Mouse (Mus musculus): ENCODE data around the gene Neb. TPM values are rescaled to one million over a fixed set of nuclear protein-coding genes. Genes with fewer than 3 reads are reported as not detected.
A peak's percentile ranks its signal among the peaks of the same experiment; 100 is the strongest.

The Neb gene
- polyA plus RNA-seq, 1 experiment from 2014 or later, result 5.8 TPM

GRCm38 (mm10) chr2:52386037-52386436, 7.8 kb upstream of the Neb start:
- WGBS, result 24% methylated on average over 7 of the region's 7 CpGs
- H3K27me3 ChIP-seq (ENCODE audit: control insufficient read depth, insufficient read depth, low read depth, low read length), result no peaks in the 10 kb centered on the region
- no peaks in the 10 kb centered on the region for H3K9me3 ChIP-seq (ENCODE audit: control insufficient read depth, low read length)
- no peak overlapping the region for H3K4me3 ChIP-seq (ENCODE audit: low read length)
- H3K36me3 ChIP-seq (ENCODE audit: control insufficient read depth, insufficient read depth, low read length), result no peaks in the 10 kb centered on the region
- peak overlapping the region; percentile 21; the same call in 1 of the 2 replicates for H3K4me2 ChIP-seq (ENCODE audit: low read depth, low read length)
- no peak overlapping the region for H3K9ac ChIP-seq (ENCODE audit: low read length)
- H3K4me1 ChIP-seq (replicated peaks; ENCODE audit: control insufficient read depth, insufficient read depth, low read length), result peaks cover 6% of the 10 kb centered on the region
- ATAC-seq (ENCODE audit: low read depth), result peak; percentile 78
- peak overlapping the region; percentile 48 for H3K27ac ChIP-seq (ENCODE audit: low read length)

DNA sequence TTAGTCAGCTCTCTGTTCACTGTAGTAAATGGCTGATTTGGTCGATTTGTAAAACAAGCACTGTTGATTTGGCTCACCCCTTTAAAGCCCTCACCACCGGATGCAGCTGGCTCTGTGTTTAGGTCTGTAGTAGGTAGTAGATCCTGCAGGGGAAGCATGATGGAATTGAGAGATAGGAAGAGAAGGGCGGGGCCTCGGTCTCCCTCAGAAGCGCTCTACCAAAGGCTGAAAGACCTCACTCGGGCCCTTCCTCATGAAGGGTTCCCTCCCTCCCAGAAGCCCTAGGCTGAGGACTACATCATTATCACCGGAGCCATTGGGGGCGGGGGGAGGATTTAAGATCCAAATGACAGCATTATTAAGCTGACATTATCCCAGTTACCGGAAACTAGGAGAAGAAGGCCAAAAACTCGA, 581 bp upstream of the Neb start:
- peak; percentile 91 for ATAC-seq (ENCODE audit: low read depth)
- Histone ChIP-seq H3K4me1 (replicated peaks; ENCODE audit: control insufficient read depth, insufficient read depth, low read length) (no peaks in the 10 kb centered on the region; the same call in 1 of the 2 replicates), H3K36me3 (ENCODE audit: control insufficient read depth, insufficient read depth, low read length) (no peaks in the 10 kb centered on the region), H3K9me3 (ENCODE audit: control insufficient read depth, low read length) (no peaks in the 10 kb centered on the region), H3K9ac (ENCODE audit: low read length) (no peak overlapping the region), H3K4me3 (ENCODE audit: low read length) (no peak overlapping the region), H3K4me2 (ENCODE audit: low read depth, low read length) (peak overlapping the region; percentile 29), H3K27me3 (ENCODE audit: control insufficient read depth, insufficient read depth, low read depth, low read length) (0 out of 2 replicates have a peak, but pooled peaks cover 4% of the 10 kb centered on the region), H3K27ac (ENCODE audit: low read length) (no peak overlapping the region)
- WGBS, result 56% methylated on average over 10 of the region's 10 CpGs

DNA sequence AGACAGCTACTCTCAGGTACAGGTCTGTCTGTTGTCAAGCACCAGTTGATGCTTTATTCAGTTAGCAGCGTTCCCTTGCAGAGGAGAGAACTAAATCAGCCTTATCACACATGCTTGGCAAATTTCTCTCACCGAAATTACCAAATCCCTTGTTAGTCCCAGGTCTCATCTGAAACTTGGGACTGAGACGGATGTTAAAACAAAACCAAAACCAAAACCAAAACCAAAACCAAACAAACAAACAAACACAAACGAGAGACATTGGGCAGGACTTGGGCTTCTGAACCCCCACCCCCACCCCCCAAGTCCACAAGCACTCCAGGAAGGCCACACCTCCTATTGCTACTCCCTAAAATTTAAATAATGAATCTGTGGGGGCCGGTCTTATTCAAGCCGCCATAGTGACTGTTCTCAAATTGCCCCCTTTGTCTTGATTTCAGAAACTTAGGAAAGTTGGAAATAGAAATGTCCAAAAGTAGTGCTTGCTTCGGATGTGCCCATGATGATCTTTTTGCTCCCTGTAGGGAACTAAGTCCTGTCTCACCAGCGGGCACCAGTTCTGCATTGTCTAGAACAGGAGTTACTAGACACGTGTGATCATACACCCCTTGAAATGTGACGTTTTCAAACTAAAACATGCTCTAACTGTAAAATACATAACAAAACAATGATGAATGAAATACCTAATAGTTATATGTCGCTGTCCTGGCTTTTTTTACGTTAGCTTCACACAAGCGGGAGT, 397 bp downstream of the Neb start:
- H3K4me3 ChIP-seq (ENCODE audit: low read length), result 0 out of 2 replicates have a peak overlapping the region, but pooled peaks have one; percentile 2
- no peak overlapping the region for H3K27ac ChIP-seq (ENCODE audit: low read length)
- WGBS, result 49% methylated on average over 13 of the region's 13 CpGs
- 0 out of 2 replicates have a peak, but pooled peaks cover 4% of the 10 kb centered on the region for H3K27me3 ChIP-seq (ENCODE audit: control insufficient read depth, insufficient read depth, low read depth, low read length)
- peak overlapping the region; percentile 29 for H3K4me2 ChIP-seq (ENCODE audit: low read depth, low read length)
- ATAC-seq (ENCODE audit: low read depth), result no peak
- H3K9ac ChIP-seq (ENCODE audit: low read length), result no peak overlapping the region
- no peaks in the 10 kb centered on the region; the same call in 1 of the 2 replicates for H3K4me1 ChIP-seq (replicated peaks; ENCODE audit: control insufficient read depth, insufficient read depth, low read length)
- H3K36me3 ChIP-seq (ENCODE audit: control insufficient read depth, insufficient read depth, low read length), result no peaks in the 10 kb centered on the region
- no peaks in the 10 kb centered on the region for H3K9me3 ChIP-seq (ENCODE audit: control insufficient read depth, low read length)

- no peak overlapping the region for H3K9ac ChIP-seq (ENCODE audit: low read length)
- H3K4me1 ChIP-seq (replicated peaks; ENCODE audit: control insufficient read depth, insufficient read depth, low read length), result no peaks in the 10 kb centered on the region; the same call in 1 of the 2 replicates
- H3K4me3 ChIP-seq (ENCODE audit: low read length), result no peak overlapping the region
- no peak for ATAC-seq (ENCODE audit: low read depth)
- no peaks in the 10 kb centered on the region for H3K36me3 ChIP-seq (ENCODE audit: control insufficient read depth, insufficient read depth, low read length)
- H3K4me2 ChIP-seq (ENCODE audit: low read depth, low read length), result no peak overlapping the region
- 0 out of 2 replicates have a peak, but pooled peaks cover 4% of the 10 kb centered on the region for H3K27me3 ChIP-seq (ENCODE audit: control insufficient read depth, insufficient read depth, low read depth, low read length)
- 86% methylated on average over 6 of the region's 6 CpGs for WGBS
- H3K9me3 ChIP-seq (ENCODE audit: control insufficient read depth, low read length), result no peaks in the 10 kb centered on the region
- H3K27ac ChIP-seq (ENCODE audit: low read length), result no peak overlapping the region
These were observed 3.6 kb downstream of the Neb start for GRCm38 (mm10) chr2:52374706-52375105.

DNA sequence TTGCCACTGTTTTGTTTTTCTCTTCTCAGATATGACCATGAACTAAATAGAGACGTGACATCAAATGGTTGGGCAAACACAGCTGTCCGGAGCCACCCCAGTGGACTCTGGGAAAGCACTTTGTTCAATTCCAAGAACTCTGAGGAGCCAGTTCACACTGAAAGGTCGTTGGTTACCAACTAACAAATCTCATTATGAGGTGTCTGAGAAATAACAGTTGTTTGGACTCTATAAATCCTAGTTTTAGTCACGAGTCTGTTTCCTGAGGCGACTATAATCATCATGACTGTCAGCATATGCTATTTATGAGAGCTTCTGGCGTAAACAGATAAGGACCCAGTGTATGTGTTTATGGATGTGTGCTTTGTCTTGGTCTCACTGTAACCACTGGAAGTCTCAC, 5.8 kb downstream of the Neb start:
- 34% methylated on average over 6 of the region's 6 CpGs for WGBS

DNA sequence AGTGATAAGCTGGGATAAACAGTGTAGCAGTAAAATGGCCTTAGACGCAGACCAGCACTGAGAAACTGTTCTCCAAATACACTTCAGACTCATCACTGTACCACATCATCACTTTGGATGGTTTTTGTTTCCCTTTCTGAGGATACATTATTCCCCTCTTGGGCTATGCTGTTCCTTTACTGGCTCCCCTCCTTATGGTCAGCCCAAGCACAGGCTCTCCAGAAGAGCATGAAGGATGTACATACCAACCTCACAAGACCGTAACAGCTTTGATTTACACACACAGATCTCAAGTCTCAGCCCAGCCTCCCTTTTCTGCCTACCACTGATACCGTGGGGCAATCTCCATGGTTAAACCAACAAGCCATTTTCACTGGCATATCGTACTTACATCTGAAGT, 6.2 kb downstream of the Neb start:
- no peak overlapping the region for H3K9ac ChIP-seq (ENCODE audit: low read length)
- ATAC-seq (ENCODE audit: low read depth), result peak; percentile 65
- H3K9me3 ChIP-seq (ENCODE audit: control insufficient read depth, low read length), result no peaks in the 10 kb centered on the region
- H3K27me3 ChIP-seq (ENCODE audit: control insufficient read depth, insufficient read depth, low read depth, low read length), result 0 out of 2 replicates have a peak, but pooled peaks cover 4% of the 10 kb centered on the region
- no peak overlapping the region for H3K4me2 ChIP-seq (ENCODE audit: low read depth, low read length)
- 38% methylated on average over 4 of the region's 4 CpGs for whole genome bisulfite sequencing
- H3K36me3 ChIP-seq (ENCODE audit: control insufficient read depth, insufficient read depth, low read length), result no peaks in the 10 kb centered on the region
- no peak overlapping the region for H3K4me3 ChIP-seq (ENCODE audit: low read length)
- H3K27ac ChIP-seq (ENCODE audit: low read length), result no peak overlapping the region
- H3K4me1 ChIP-seq (replicated peaks; ENCODE audit: control insufficient read depth, insufficient read depth, low read length), result no peaks in the 10 kb centered on the region; the same call in 1 of the 2 replicates

More for the DNA sequence above, 5.8 kb downstream of the Neb start:
- peak; percentile 90 for ATAC-seq (ENCODE audit: low read depth)
- Histone ChIP-seq H3K36me3 (ENCODE audit: control insufficient read depth, insufficient read depth, low read length) (no peaks in the 10 kb centered on the region), H3K27me3 (ENCODE audit: control insufficient read depth, insufficient read depth, low read depth, low read length) (0 out of 2 replicates have a peak, but pooled peaks cover 4% of the 10 kb centered on the region), H3K9ac (ENCODE audit: low read length) (no peak overlapping the region), H3K27ac (ENCODE audit: low read length) (no peak overlapping the region), H3K4me2 (ENCODE audit: low read depth, low read length) (no peak overlapping the region), H3K4me3 (ENCODE audit: low read length) (no peak overlapping the region), H3K9me3 (ENCODE audit: control insufficient read depth, low read length) (no peaks in the 10 kb centered on the region), H3K4me1 (replicated peaks; ENCODE audit: control insufficient read depth, insufficient read depth, low read length) (no peaks in the 10 kb centered on the region; the same call in 1 of the 2 replicates)

- ATAC-seq (ENCODE audit: low read depth), result 0 out of 2 replicates have a peak, but pooled peaks have one; percentile 20
- H3K4me3 ChIP-seq (ENCODE audit: low read length), result no peak overlapping the region
- 11% methylated on average over 2 of the region's 2 CpGs for WGBS
- no peak overlapping the region for H3K27ac ChIP-seq (ENCODE audit: low read length)
- H3K4me1 ChIP-seq (replicated peaks; ENCODE audit: control insufficient read depth, insufficient read depth, low read length), result no peaks in the 10 kb centered on the region; the same call in 1 of the 2 replicates
- H3K9ac ChIP-seq (ENCODE audit: low read length), result no peak overlapping the region
- no peaks in the 10 kb centered on the region for H3K36me3 ChIP-seq (ENCODE audit: control insufficient read depth, insufficient read depth, low read length)
- 0 out of 2 replicates have a peak, but pooled peaks cover 4% of the 10 kb centered on the region for H3K27me3 ChIP-seq (ENCODE audit: control insufficient read depth, insufficient read depth, low read depth, low read length)
- H3K4me2 ChIP-seq (ENCODE audit: low read depth, low read length), result no peak overlapping the region
- H3K9me3 ChIP-seq (ENCODE audit: control insufficient read depth, low read length), result no peaks in the 10 kb centered on the region
These were observed 7.2 kb downstream of the Neb start for GRCm38 (mm10) chr2:52371066-52371465.

DNA sequence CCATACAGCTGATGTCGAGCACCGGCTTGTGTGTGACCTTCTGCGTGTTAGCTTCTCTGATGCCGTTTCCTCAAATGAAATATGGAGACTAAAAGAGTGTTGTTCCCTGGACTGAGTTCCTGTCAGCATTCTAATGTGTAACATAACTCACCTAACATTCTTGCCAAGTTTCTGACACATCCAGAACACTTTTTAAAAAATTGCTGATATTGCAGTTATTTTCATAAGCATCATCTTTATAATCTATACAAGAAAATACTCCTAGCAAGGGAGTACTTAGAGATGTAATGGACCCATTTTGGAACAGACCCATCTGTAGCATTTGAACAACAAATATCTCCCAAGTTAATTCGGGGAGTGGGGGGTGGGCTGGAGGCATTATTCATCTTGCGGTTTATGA, 8.7 kb downstream of the Neb start:
- Histone ChIP-seq H3K4me1 (replicated peaks; ENCODE audit: control insufficient read depth, insufficient read depth, low read length) (no peaks in the 10 kb centered on the region; the same call in 1 of the 2 replicates), H3K27ac (ENCODE audit: low read length) (no peak overlapping the region), H3K27me3 (ENCODE audit: control insufficient read depth, insufficient read depth, low read depth, low read length) (no peaks in the 10 kb centered on the region), H3K9me3 (ENCODE audit: control insufficient read depth, low read length) (no peaks in the 10 kb centered on the region), H3K9ac (ENCODE audit: low read length) (no peak overlapping the region), H3K36me3 (ENCODE audit: control insufficient read depth, insufficient read depth, low read length) (no peaks in the 10 kb centered on the region), H3K4me3 (ENCODE audit: low read length) (no peak overlapping the region), H3K4me2 (ENCODE audit: low read depth, low read length) (no peak overlapping the region)
- no peak for ATAC-seq (ENCODE audit: low read depth)
- 67% methylated on average over 6 of the region's 6 CpGs for WGBS

DNA sequence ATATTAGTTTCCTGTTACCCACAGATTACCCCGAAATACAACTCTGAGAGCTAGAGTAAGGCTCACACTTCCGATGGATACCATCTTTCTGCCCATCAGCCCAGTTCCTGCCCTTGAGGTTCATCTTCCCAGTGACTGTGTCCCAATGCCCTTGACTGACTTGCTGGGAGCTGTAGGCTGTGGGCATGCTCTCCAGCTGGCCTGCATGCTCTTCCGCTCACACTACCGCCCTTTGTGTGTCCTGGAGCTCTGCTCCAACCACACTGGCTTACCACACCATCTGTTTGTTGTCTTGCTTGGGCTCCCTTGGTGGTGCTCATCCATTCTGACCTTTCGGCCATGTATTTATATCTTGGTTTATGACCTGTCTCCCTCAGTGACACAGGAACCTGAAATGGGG, 10.6 kb downstream of the Neb start:
- no peak for ATAC-seq (ENCODE audit: low read depth)
- Histone ChIP-seq H3K36me3 (ENCODE audit: control insufficient read depth, insufficient read depth, low read length) (no peaks in the 10 kb centered on the region), H3K9ac (ENCODE audit: low read length) (no peak overlapping the region), H3K9me3 (ENCODE audit: control insufficient read depth, low read length) (no peaks in the 10 kb centered on the region), H3K4me1 (replicated peaks; ENCODE audit: control insufficient read depth, insufficient read depth, low read length) (no peaks in the 10 kb centered on the region), H3K27me3 (ENCODE audit: control insufficient read depth, insufficient read depth, low read depth, low read length) (no peaks in the 10 kb centered on the region), H3K27ac (ENCODE audit: low read length) (no peak overlapping the region), H3K4me3 (ENCODE audit: low read length) (no peak overlapping the region), H3K4me2 (ENCODE audit: low read depth, low read length) (no peak overlapping the region)
- WGBS, result 86% methylated on average over 5 of the region's 5 CpGs

Measured in lung, embryonic 16.5 days (tissue).